Mouse (Mus musculus): Measurements from ENCODE around the gene Olfr101. TPM values are rescaled to one million over a fixed set of nuclear protein-coding genes. Genes with fewer than 3 reads are reported as not detected.

Gene Olfr101
- polyA plus RNA-seq, 1 experiment = not detected

- Histone ChIP-seq H3K4me1 (ENCODE audit: control insufficient read depth, insufficient read depth, low read length) (peaks cover 4% of the 10 kb centered on the region; the same call in 1 of the 2 replicates), H3K4me3 (replicated peaks; ENCODE audit: extremely low read depth, low read depth, low read length) (peak within 1 kb of the TSS; percentile 87)
- DNase-seq = peak; percentile 93
- WGBS = under 1% methylated on average over 26 of the region's 26 CpGs
- TF ChIP-seq CTCF (IDR thresholded peaks at IDR 0.05; ENCODE audit: insufficient read depth, low read length) (no peak), POLR2A (IDR thresholded peaks at IDR 0.05; ENCODE audit: borderline replicate concordance, extremely low read depth, low read depth, low read length) (peak; percentile 59; the same call in 1 of the 2 replicates)
These were observed 33.9 kb downstream of the Olfr101 start, which contains the start of gene H2-M3 for GRCm38 (mm10) chr17:37270058-37270701. Gene H2-M3 (plus strand): TSS chr17:37270220.

- no peak for DNase-seq
- Histone ChIP-seq H3K4me3 (replicated peaks; ENCODE audit: extremely low read depth, low read depth, low read length) (no peak within 1 kb of the TSS), H3K4me1 (ENCODE audit: control insufficient read depth, insufficient read depth, low read length) (no peaks in the 10 kb centered on the region)
- 68% methylated on average over 1 of the region's 1 CpGs for WGBS
- TF ChIP-seq CTCF (IDR thresholded peaks at IDR 0.05; ENCODE audit: insufficient read depth, low read length) (no peak), POLR2A (IDR thresholded peaks at IDR 0.05; ENCODE audit: borderline replicate concordance, extremely low read depth, low read depth, low read length) (no peak)
These were observed 40.5 kb downstream of the Olfr101 start, which contains the start of gene Olfr98 for GRCm38 (mm10) chr17:37263626-37264025. Gene Olfr98 (minus strand): TSS chr17:37263749.

GRCm38 (mm10) chr17:37250544-37250943 is 53.6 kb downstream of the Olfr101 start:
- WGBS = 19% methylated on average over 1 of the region's 1 CpGs
- no peak for DNase-seq
- H3K4me1 ChIP-seq (ENCODE audit: control insufficient read depth, insufficient read depth, low read length) = no peaks in the 10 kb centered on the region
- TF ChIP-seq POLR2A (IDR thresholded peaks at IDR 0.05; ENCODE audit: borderline replicate concordance, extremely low read depth, low read depth, low read length) (no peak), CTCF (IDR thresholded peaks at IDR 0.05; ENCODE audit: insufficient read depth, low read length) (peak; percentile 46; the same call in 1 of the 2 replicates)
- H3K4me3 ChIP-seq (replicated peaks; ENCODE audit: extremely low read depth, low read depth, low read length) = no peak overlapping the region

GRCm38 (mm10) chr17:37249460-37249859 is 54.7 kb downstream of the Olfr101 start:
- TF ChIP-seq POLR2A (IDR thresholded peaks at IDR 0.05; ENCODE audit: borderline replicate concordance, extremely low read depth, low read depth, low read length) (no peak), CTCF (IDR thresholded peaks at IDR 0.05; ENCODE audit: insufficient read depth, low read length) (no peak)
- Histone ChIP-seq H3K4me1 (ENCODE audit: control insufficient read depth, insufficient read depth, low read length) (no peaks in the 10 kb centered on the region), H3K4me3 (replicated peaks; ENCODE audit: extremely low read depth, low read depth, low read length) (no peak overlapping the region)
- DNase-seq = no peak

Other genes with a start within 250 kb of the Olfr101 start
- gene Olfr90, start 215.8 kb downstream of the Olfr101 start, polyA plus RNA-seq (2012; rRNA removed) = not detected in 2 replicates
- gene Olfr91, start 206.0 kb downstream of the Olfr101 start, polyA plus RNA-seq (2012; rRNA removed) = not detected in 2 replicates
- not detected in 2 replicates for gene Olfr92, start 184.2 kb downstream of the Olfr101 start, polyA plus RNA-seq (2012; rRNA removed)
- gene Olfr93, start 142.8 kb downstream of the Olfr101 start, polyA plus RNA-seq (2012; rRNA removed) = not detected in 2 replicates
- not detected in 2 replicates for gene Ubd, start 110.4 kb downstream of the Olfr101 start, polyA plus RNA-seq (2012; rRNA removed)
- not detected in 2 replicates for gene Olfr94, start 103.3 kb downstream of the Olfr101 start, polyA plus RNA-seq (2012; rRNA removed)
- not detected in 2 replicates for gene Olfr95, start 91.2 kb downstream of the Olfr101 start, polyA plus RNA-seq (2012; rRNA removed)
- gene Olfr96, start 84.2 kb downstream of the Olfr101 start, polyA plus RNA-seq (2012; rRNA removed) = not detected in 2 replicates
- gene Olfr97, start 67.0 kb downstream of the Olfr101 start, polyA plus RNA-seq (2012; rRNA removed) = not detected in 2 replicates
- not detected in 2 replicates for gene Olfr98, start 40.6 kb downstream of the Olfr101 start, polyA plus RNA-seq (2012; rRNA removed)
- 14.5 and 14.6 TPM in 2 replicates for gene H2-M3, start 34.1 kb downstream of the Olfr101 start, polyA plus RNA-seq (2012; rRNA removed)
- not detected in 2 replicates for gene Olfr99, start 20.9 kb downstream of the Olfr101 start, polyA plus RNA-seq (2012; rRNA removed)
- gene Olfr102, start 12.7 kb upstream of the Olfr101 start, polyA plus RNA-seq (2012; rRNA removed) = not detected in 2 replicates
- not detected in 2 replicates for gene Olfr103, start 35.4 kb upstream of the Olfr101 start, polyA plus RNA-seq (2012; rRNA removed)
- not detected in 2 replicates for gene Olfr104-ps, start 55.3 kb upstream of the Olfr101 start, polyA plus RNA-seq (2012; rRNA removed)
- gene Olfr105-ps, start 74.7 kb upstream of the Olfr101 start, polyA plus RNA-seq (2012; rRNA removed) = not detected in 2 replicates
- gene Olfr106-ps, start 86.1 kb upstream of the Olfr101 start, polyA plus RNA-seq (2012; rRNA removed) = not detected in 2 replicates
- not detected in 2 replicates for gene Olfr107, start 94.9 kb upstream of the Olfr101 start, polyA plus RNA-seq (2012; rRNA removed)
- not detected in 2 replicates for gene Olfr108, start 141.2 kb upstream of the Olfr101 start, polyA plus RNA-seq (2012; rRNA removed)
- not detected in 2 replicates for gene Olfr109, start 154.6 kb upstream of the Olfr101 start, polyA plus RNA-seq (2012; rRNA removed)
- 0.28 and 0.63 TPM in 2 replicates for gene H2-M2, start 179.2 kb upstream of the Olfr101 start, polyA plus RNA-seq (2012; rRNA removed)
- 0.07 TPM in 1 of 2 replicates, not detected in the other for gene Olfr110, start 188.2 kb upstream of the Olfr101 start, polyA plus RNA-seq (2012; rRNA removed)
- 0.07 and 0.21 TPM in 2 replicates for gene Olfr111, start 203.7 kb upstream of the Olfr101 start, polyA plus RNA-seq (2012; rRNA removed)

Measured in lung, adult 2 months (tissue).